Mouse (Mus musculus): ENCODE data around the gene Ddias. TPM values are rescaled to one million over a fixed set of nuclear protein-coding genes. Genes with fewer than 3 reads are reported as not detected.

The Ddias gene
- polyA plus RNA-seq, 1 experiment from 2014 or later, result 25.3 TPM

DNA sequence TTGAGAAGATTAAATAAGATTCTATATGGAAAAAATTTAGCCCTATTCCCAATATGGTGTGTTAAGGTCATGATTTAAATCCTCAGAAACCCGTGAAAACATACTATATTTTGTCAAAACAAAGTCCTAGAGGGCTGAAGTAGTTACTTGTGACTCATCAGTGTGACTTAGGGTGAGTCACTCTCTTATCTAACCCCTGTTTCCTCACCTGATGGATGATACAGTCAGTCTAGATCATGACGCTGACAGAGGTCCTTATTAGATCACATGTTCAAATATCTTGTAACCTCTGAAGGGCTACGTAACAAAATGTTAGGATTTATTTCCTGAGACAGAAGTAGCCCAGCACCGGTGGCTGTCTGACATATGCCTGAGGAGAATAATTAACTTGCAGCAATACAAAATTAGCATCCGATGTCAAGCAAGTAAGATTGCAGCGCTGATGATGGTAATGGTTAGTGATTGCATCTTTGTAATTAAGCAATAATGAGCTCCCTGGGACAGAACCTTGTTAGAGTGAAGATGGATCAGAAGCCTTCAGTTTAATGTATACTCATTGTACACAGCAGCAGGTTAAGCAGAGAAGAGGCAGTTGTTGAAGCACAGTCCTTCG, 62.3 kb downstream of the Ddias start:
- no peaks in the 10 kb centered on the region for H3K9me3 ChIP-seq
- no peak for DNase-seq (ENCODE audit: extremely low spot score, low spot score)
- WGBS, result 91% methylated on average over 7 of the region's 7 CpGs

More for the DNA sequence above, 62.3 kb downstream of the Ddias start:
- Histone ChIP-seq H3K4me1 (peaks cover 1% of the 10 kb centered on the region), H3K4me3 (no peak overlapping the region), H3K27me3 (ENCODE audit: poor library complexity, severe bottlenecking) (no peaks in the 10 kb centered on the region), H3K27ac (no peak overlapping the region), H3K36me3 (replicated peaks) (no peaks in the 10 kb centered on the region)

Other genes starting within 250 kb of the Ddias start
- gene Ankrd42, start 237.1 kb downstream of the Ddias start, polyA plus RNA-seq (2016; fragmentation: Nextera tagmentation; extraction: Ambion mirVana), result 10.1 and 10.7 TPM in 2 replicates
- 20.6 and 20.7 TPM in 2 replicates for gene Pcf11, start 204.3 kb downstream of the Ddias start, polyA plus RNA-seq (2016; fragmentation: Nextera tagmentation; extraction: Ambion mirVana)
- gene Rab30, start 132.6 kb downstream of the Ddias start, polyA plus RNA-seq (2016; fragmentation: Nextera tagmentation; extraction: Ambion mirVana), result 12.2 and 15.6 TPM in 2 replicates
- gene Prcp, start 223 bp upstream of the Ddias start, polyA plus RNA-seq (2016; fragmentation: Nextera tagmentation; extraction: Ambion mirVana), result 19.5 and 21.2 TPM in 2 replicates
- 33.3 and 34.6 TPM in 2 replicates for gene Fam181b, start 205.6 kb upstream of the Ddias start, polyA plus RNA-seq (2016; fragmentation: Nextera tagmentation; extraction: Ambion mirVana)